Mouse (Mus musculus): ENCODE data around the gene Rhox1. TPM values are rescaled to one million over a fixed set of nuclear protein-coding genes. Genes with fewer than 3 reads are reported as not detected.

Rhox1 gene
- polyA plus RNA-seq (2012; rRNA removed; ENCODE audit: low replicate concordance) = not detected in 2 replicates

GRCm38 (mm10) chrX:37222158-37222557, at the start of gene Rhox1:
Rhox1 (minus strand) TSS chrX:37222258.

GRCm38 (mm10) chrX:37265038-37265437, 43.0 kb upstream of the Rhox1 start, which contains the start of gene Rhox4a:
Rhox4a (plus strand) TSS chrX:37265338.

GRCm38 (mm10) chrX:37249619-37250018, 27.6 kb upstream of the Rhox1 start, which contains the start of gene Rhox3a:
Rhox3a (plus strand) TSS chrX:37249919.

GRCm38 (mm10) chrX:37244676-37245075, 22.6 kb upstream of the Rhox1 start, which contains the start of gene Rhox2a:
Rhox2a (plus strand) TSS chrX:37244976.

GRCm38 (mm10) chrX:37210941-37211340, 11.1 kb downstream of the Rhox1 start, which contains the start of gene Gm9:
Gm9 (minus strand) TSS chrX:37211041.

GRCm38 (mm10) chrX:37191105-37191743, 30.8 kb downstream of the Rhox1 start, which contains the start of the genes Ndufa1 and Rnf113a1:
Ndufa1 (minus strand) TSS chrX:37191163.
Rnf113a1 (plus strand) TSS chrX:37191245.

GRCm38 (mm10) chrX:37168742-37169141, 53.3 kb downstream of the Rhox1 start, which contains the start of gene Akap14:
Akap14 (minus strand) TSS chrX:37168842.

Other genes starting within 250 kb of the Rhox1 start
- gene Sept6, start 230.5 kb downstream of the Rhox1 start, polyA plus RNA-seq (2012; rRNA removed; ENCODE audit: low replicate concordance) = 4.7 and 14.9 TPM in 2 replicates
- gene Sowahd, start 173.4 kb downstream of the Rhox1 start, polyA plus RNA-seq (2012; rRNA removed; ENCODE audit: low replicate concordance) = 0.07 TPM in 1 of 2 replicates, not detected in the other
- gene Rpl39, start 136.9 kb downstream of the Rhox1 start, polyA plus RNA-seq (2012; rRNA removed; ENCODE audit: low replicate concordance) = 73.1 and 127 TPM in 2 replicates
- 3.1 and 5.4 TPM in 2 replicates for gene Upf3b, start 111.9 kb downstream of the Rhox1 start, polyA plus RNA-seq (2012; rRNA removed; ENCODE audit: low replicate concordance)
- 1.9 and 3.0 TPM in 2 replicates for gene Nkap, start 95.5 kb downstream of the Rhox1 start, polyA plus RNA-seq (2012; rRNA removed; ENCODE audit: low replicate concordance)
- not detected in 2 replicates for gene Akap14, start 53.4 kb downstream of the Rhox1 start, polyA plus RNA-seq (2012; rRNA removed; ENCODE audit: low replicate concordance)
- 310 and 473 TPM in 2 replicates for gene Ndufa1, start 31.1 kb downstream of the Rhox1 start, polyA plus RNA-seq (2012; rRNA removed; ENCODE audit: low replicate concordance)
- 1.0 and 3.1 TPM in 2 replicates for gene Rnf113a1, start 31.0 kb downstream of the Rhox1 start, polyA plus RNA-seq (2012; rRNA removed; ENCODE audit: low replicate concordance)
- not detected in 2 replicates for gene Gm9, start 11.2 kb downstream of the Rhox1 start, polyA plus RNA-seq (2012; rRNA removed; ENCODE audit: low replicate concordance)
- not detected in 2 replicates for gene Rhox2a, start 22.7 kb upstream of the Rhox1 start, polyA plus RNA-seq (2012; rRNA removed; ENCODE audit: low replicate concordance)
- gene Rhox3a, start 27.7 kb upstream of the Rhox1 start, polyA plus RNA-seq (2012; rRNA removed; ENCODE audit: low replicate concordance) = not detected in 2 replicates
- not detected in 2 replicates for gene Rhox4a, start 43.1 kb upstream of the Rhox1 start, polyA plus RNA-seq (2012; rRNA removed; ENCODE audit: low replicate concordance)
- gene Rhox3a2, start 157.8 kb upstream of the Rhox1 start, polyA plus RNA-seq (2012; rRNA removed; ENCODE audit: low replicate concordance) = not detected in 2 replicates
- gene Rhox4a2, start 168.6 kb upstream of the Rhox1 start, polyA plus RNA-seq (2012; rRNA removed; ENCODE audit: low replicate concordance) = not detected in 2 replicates
- not detected in 2 replicates for gene Rhox2b, start 189.8 kb upstream of the Rhox1 start, polyA plus RNA-seq (2012; rRNA removed; ENCODE audit: low replicate concordance)
- gene Rhox4b, start 210.2 kb upstream of the Rhox1 start, polyA plus RNA-seq (2012; rRNA removed; ENCODE audit: low replicate concordance) = not detected in 2 replicates
- not detected in 2 replicates for gene Rhox2c, start 231.4 kb upstream of the Rhox1 start, polyA plus RNA-seq (2012; rRNA removed; ENCODE audit: low replicate concordance)
- gene Rhox3c, start 236.3 kb upstream of the Rhox1 start, polyA plus RNA-seq (2012; rRNA removed; ENCODE audit: low replicate concordance) = not detected in 2 replicates